Mouse (Mus musculus) liver, postnatal 0 days (tissue): ENCODE data around the gene Zfhx3. TPM values are rescaled to one million over a fixed set of nuclear protein-coding genes. Genes with fewer than 3 reads are reported as not detected.

Experiments used
- ATAC-seq: fragments of 200-750 bp; cut with Nextera tagmentation; 2 replicates; pipeline ENCODE4 v1.8.0; 2017; ENCODE audit warnings: mild to moderate bottlenecking, moderate library complexity
- DNase-seq: peaks from one replicate; pipeline ENCODE4 v3.0.0-alpha.2; 2016
- H3K27ac ChIP-seq: fragments of 300-500 bp; sonication (generic); 2 replicates; pipeline ENCODE4 v1.5.1; 2014; ENCODE audit warnings: antibody characterized with exemption, moderate library complexity, mild to moderate bottlenecking, low read depth
- H3K27me3 ChIP-seq: fragments of 300-500 bp; sonication (generic); 2 replicates; pipeline ENCODE4 v1.6.1; 2014; ENCODE audit warnings: low read length, control low read depth, mixed read lengths; ENCODE audit not compliant: insufficient read depth
- H3K36me3 ChIP-seq: fragments of 300-500 bp; sonication (generic); replicated peaks from 2 replicates; pipeline ENCODE4 v1.6.1; 2014; ENCODE audit warnings: mild to moderate bottlenecking, control low read depth, low read length, moderate library complexity, mixed read lengths; ENCODE audit not compliant: insufficient read depth
- H3K4me1 ChIP-seq: fragments of 300-500 bp; sonication (generic); 2 replicates; pipeline ENCODE4 v1.6.1; 2014; ENCODE audit warnings: antibody characterized with exemption, mild to moderate bottlenecking, control low read depth; ENCODE audit not compliant: insufficient read depth
- H3K4me2 ChIP-seq: fragments of 300-500 bp; sonication (generic); 2 replicates; pipeline ENCODE4 v1.6.1; 2014; ENCODE audit warnings: low read depth, mild to moderate bottlenecking, low read length, moderate library complexity, mixed read lengths
- H3K4me3 ChIP-seq: fragments of 300-500 bp; sonication (generic); 2 replicates; pipeline ENCODE4 v1.5.1; 2014; ENCODE audit warnings: low read depth, low read length
- H3K9ac ChIP-seq: fragments of 300-500 bp; sonication (generic); replicated peaks from 2 replicates; pipeline ENCODE4 v1.6.1; 2014; ENCODE audit warnings: mild to moderate bottlenecking, moderate library complexity
- H3K9me3 ChIP-seq: fragments of 300-500 bp; sonication (generic); 2 replicates; pipeline ENCODE4 v1.6.1; 2016; ENCODE audit warnings: mild to moderate bottlenecking, control low read depth, low read length, mixed read lengths
- CTCF ChIP-seq: sonication (generic); IDR thresholded peaks from 2 replicates; pipeline ENCODE4 v1.5.1; 2016; ENCODE audit warnings: antibody characterized with exemption, low read depth
- EP300 ChIP-seq: IDR thresholded peaks from 2 replicates; pipeline ENCODE4 v1.6.1; 2016; ENCODE audit warnings: antibody characterized with exemption, low read depth, mild to moderate bottlenecking
- WGBS: fragments of 180-500 bp; shearing (Covaris S2); extraction: QIAGEN DNeasy Blood & Tissue Kit; methylation state at CpG from one replicate; pipeline ENCODE4 v1.1.7; 2014; ENCODE audit not compliant: insufficient replicate concordance; 5-methylcytosine and 5-hydroxymethylcytosine counted together
- polyA plus RNA-seq: library from polyadenylated mRNA; unstranded; fragments of >200 nt; fragmentation: Nextera tagmentation; extraction: Ambion mirVana; gene quantifications from 2 replicates; pipeline ENCODE4 v1.2.1, GENCODE M21; 2015

Zfhx3 gene
- polyA plus RNA-seq, 1 experiment from 2014 or later: 1.2 TPM

DNA sequence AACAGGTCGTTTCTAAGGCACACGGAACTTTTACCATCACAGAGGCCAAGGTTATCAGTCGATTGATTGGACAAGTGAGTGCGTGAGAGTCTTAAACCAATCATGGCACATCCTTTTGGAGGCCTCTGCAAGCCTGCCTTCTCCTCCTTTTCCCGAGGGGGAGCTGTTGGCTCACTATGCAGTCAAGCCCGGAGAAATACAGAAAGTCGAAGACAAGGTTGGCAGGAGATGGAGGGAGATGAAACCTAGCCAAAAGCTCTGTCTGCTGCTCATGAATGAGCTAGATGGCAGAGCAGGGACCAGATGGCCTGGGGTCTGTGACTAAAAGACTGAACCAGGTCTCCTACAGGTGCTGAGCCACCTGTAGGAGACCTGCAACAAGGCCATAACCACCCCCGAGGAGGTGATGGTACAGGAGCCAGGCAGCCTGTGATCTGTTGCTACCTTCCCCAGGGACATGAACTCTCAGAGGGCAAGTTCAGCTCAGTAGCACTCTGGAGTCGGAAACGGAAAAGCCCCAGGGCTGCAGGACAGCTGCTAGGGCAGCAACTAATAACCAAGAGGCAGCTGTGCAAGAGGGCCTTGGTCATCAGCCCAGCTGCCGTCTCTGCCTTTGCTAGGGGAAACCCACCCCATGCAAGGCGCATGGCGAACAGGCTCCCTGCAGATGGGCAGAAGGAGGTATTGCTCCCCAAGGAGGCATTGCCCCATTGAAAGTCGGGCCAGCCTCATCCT lies 848.3 kb downstream of the Zfhx3 start:
- Histone ChIP-seq H3K4me2 (no peak overlapping the region), H3K9ac (no peak overlapping the region), H3K27ac (no peak overlapping the region), H3K4me1 (peaks cover 5% of the 10 kb centered on the region; the same call in 1 of the 2 replicates), H3K9me3 (peaks cover 4% of the 10 kb centered on the region), H3K4me3 (no peak overlapping the region), H3K36me3 (peaks cover 16% of the 10 kb centered on the region), H3K27me3 (no peaks in the 10 kb centered on the region)
- no peak for ATAC-seq
- TF ChIP-seq EP300: no peak
- peak; percentile 61 for TF ChIP-seq CTCF
- WGBS: 65% methylated on average over 14 of the region's 14 CpGs
- no peak for DNase-seq

DNA sequence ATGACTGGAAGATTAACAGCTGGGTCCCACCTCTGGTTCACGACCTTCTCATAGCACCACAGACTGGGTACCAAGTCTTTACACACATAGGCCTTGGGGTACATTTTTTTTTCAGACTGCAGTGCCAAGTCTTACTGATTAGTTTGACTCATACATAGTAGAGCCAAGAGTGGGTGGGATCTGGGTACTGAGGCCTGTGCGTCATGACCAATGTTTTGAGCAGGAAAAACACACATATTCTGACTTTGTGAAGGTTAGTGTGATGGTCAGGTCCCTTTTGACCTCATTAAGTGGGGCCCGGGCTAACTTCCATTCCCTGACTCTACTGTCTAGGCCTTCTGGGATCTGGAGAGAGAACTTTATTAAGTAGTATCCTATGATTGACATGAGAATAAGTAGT lies 853.6 kb downstream of the Zfhx3 start:
- ATAC-seq (no peak), DNase-seq (no peak)
- H3K9me3 ChIP-seq: peaks cover 4% of the 10 kb centered on the region
- TF ChIP-seq CTCF: no peak
- no peak for TF ChIP-seq EP300
- H3K4me2 ChIP-seq: no peak overlapping the region
- H3K36me3 ChIP-seq: peaks cover 22% of the 10 kb centered on the region
- WGBS: 80% methylated on average over 3 of the region's 3 CpGs
- no peak overlapping the region for H3K27ac ChIP-seq
- no peak overlapping the region for H3K4me3 ChIP-seq
- no peaks in the 10 kb centered on the region for H3K27me3 ChIP-seq
- no peak overlapping the region for H3K9ac ChIP-seq
- H3K4me1 ChIP-seq: no peaks in the 10 kb centered on the region

DNA sequence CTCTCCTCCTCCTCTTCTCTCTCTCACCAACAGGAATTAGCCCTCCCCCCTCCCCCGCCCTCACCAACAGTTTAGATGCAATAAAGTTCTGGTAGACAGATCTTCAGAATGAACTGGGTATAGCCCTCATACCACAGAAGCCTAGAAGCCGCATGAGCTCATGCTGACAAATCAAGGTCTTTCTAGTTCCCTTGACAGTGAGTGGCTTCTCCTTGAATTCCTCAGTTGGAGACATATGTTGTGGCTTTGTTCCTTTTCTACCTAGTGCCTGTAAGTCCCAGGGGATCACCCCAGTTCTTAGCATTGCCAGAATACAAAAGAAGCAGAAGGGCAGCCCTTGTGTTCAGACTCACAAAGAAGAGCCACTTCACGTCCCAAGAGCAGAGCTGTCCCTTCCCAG lies 854.4 kb downstream of the Zfhx3 start:
- DNase-seq (no peak), ATAC-seq (no peak)
- Histone ChIP-seq H3K4me2 (no peak overlapping the region), H3K9me3 (peaks cover 4% of the 10 kb centered on the region), H3K9ac (no peak overlapping the region), H3K4me1 (no peaks in the 10 kb centered on the region), H3K27ac (no peak overlapping the region), H3K27me3 (no peaks in the 10 kb centered on the region), H3K4me3 (no peak overlapping the region), H3K36me3 (peaks cover 22% of the 10 kb centered on the region)
- no peak for TF ChIP-seq EP300
- no peak for TF ChIP-seq CTCF
- 81% methylated on average over 3 of the region's 3 CpGs for WGBS

DNA sequence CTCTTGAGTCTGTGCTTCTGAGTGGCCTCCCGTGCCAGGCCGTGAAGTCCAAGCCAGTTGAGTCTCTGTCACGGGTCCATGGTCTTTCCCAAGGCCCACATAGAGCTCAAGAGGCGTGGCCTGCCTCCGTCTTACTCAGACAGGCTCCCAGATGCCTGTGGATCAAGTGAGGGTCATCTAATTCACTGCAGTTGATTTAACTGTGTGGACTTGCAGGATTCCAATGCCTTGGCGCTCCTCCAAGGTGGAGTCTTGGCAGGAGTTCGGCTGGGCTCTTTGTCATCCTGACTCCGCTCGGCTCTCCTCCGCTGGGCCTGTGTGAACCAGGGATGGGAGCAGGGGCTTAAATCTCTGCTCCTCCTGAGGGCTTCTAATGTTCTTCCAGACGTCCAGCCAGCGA lies 855.6 kb downstream of the Zfhx3 start:
- Histone ChIP-seq H3K4me3 (no peak overlapping the region), H3K9ac (no peak overlapping the region), H3K27ac (no peak overlapping the region), H3K27me3 (no peaks in the 10 kb centered on the region), H3K4me1 (peaks cover 2% of the 10 kb centered on the region; the same call in 1 of the 2 replicates), H3K36me3 (peaks cover 16% of the 10 kb centered on the region), H3K4me2 (no peak overlapping the region), H3K9me3 (no peaks in the 10 kb centered on the region)
- ATAC-seq (no peak), DNase-seq (peak; percentile 44)
- WGBS: 77% methylated on average over 12 of the region's 12 CpGs
- TF ChIP-seq EP300 (no peak), CTCF (no peak)

DNA sequence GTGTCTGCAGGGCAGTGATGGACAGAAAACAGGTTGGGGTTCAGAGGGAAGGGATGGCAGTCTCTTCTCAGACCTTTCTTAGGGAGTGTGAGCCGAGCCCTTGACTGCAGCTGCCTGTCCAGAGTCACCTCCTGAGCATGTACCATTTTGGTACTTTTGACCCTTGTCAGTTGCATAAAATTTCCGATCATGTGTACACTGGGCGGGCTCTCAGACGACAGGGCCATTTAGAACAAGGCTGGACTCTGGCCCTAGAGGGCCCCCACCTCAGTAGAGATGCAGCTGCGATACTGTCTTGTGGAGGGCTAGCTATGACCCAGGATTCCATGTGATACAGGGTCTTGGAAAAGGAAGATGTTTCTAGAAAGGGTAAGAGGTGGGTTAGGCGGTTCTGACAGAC lies 856.8 kb downstream of the Zfhx3 start:
- DNase-seq: no peak
- Histone ChIP-seq H3K9ac (no peak overlapping the region), H3K9me3 (no peaks in the 10 kb centered on the region), H3K27ac (no peak overlapping the region), H3K4me1 (peaks cover 2% of the 10 kb centered on the region; the same call in 1 of the 2 replicates), H3K27me3 (no peaks in the 10 kb centered on the region), H3K36me3 (peaks cover 6% of the 10 kb centered on the region; the same call in 1 of the 2 replicates), H3K4me3 (no peak overlapping the region), H3K4me2 (no peak overlapping the region)
- ATAC-seq: peak; percentile 70
- no peak for TF ChIP-seq EP300
- no peak for TF ChIP-seq CTCF
- WGBS: 68% methylated on average over 6 of the region's 6 CpGs

DNA sequence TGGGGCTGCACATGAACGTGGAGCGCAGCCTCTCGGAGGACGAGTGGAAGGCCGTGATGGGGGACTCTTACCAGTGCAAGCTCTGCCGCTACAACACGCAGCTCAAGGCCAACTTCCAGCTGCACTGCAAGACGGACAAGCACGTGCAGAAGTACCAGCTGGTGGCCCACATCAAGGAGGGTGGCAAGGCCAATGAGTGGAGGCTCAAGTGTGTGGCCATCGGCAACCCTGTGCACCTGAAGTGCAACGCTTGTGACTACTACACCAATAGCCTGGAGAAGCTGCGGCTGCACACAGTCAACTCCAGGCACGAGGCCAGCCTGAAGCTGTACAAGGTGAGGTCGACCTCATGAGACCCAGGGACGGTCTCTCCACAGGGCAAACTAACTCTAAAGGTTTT lies 857.9 kb downstream of the Zfhx3 start:
- 84% methylated on average over 15 of the region's 15 CpGs for WGBS
- Histone ChIP-seq H3K4me2 (no peak overlapping the region), H3K9ac (no peak overlapping the region), H3K36me3 (peaks cover 6% of the 10 kb centered on the region; the same call in 1 of the 2 replicates), H3K9me3 (no peaks in the 10 kb centered on the region), H3K4me1 (peaks cover 2% of the 10 kb centered on the region; the same call in 1 of the 2 replicates), H3K27me3 (no peaks in the 10 kb centered on the region), H3K27ac (no peak overlapping the region), H3K4me3 (no peak overlapping the region)
- DNase-seq (no peak), ATAC-seq (no peak)
- no peak for TF ChIP-seq EP300
- no peak for TF ChIP-seq CTCF
